Mouse (Mus musculus) G1E (cell line): ENCODE data around the gene Dna2. TPM values are rescaled to one million over a fixed set of nuclear protein-coding genes. Genes with fewer than 3 reads are reported as not detected.
"Not testable (repeated sequence)": the region's sequence is repeated elsewhere in the genome, so short reads cannot be mapped to it uniquely, and the experiment has no call there.

Source experiments
- ATAC-seq: 2 replicates; pipeline ENCODE4 v1.8.0; 2016; ENCODE audit warnings: mild to moderate bottlenecking; ENCODE audit not compliant: insufficient number of reproducible peaks, poor library complexity, low FRiP score, severe bottlenecking; ENCODE audit errors: extremely low read depth
- DNase-seq: peaks from one replicate; pipeline ENCODE4 v3.0.0; 2012; ENCODE audit warnings: low spot score
- H3K27me3 ChIP-seq: 2 replicates; pipeline ENCODE4 v1.6.1; 2012; ENCODE audit warnings: mild to moderate bottlenecking, low read length, inconsistent platforms; ENCODE audit not compliant: insufficient read depth
- H3K36me3 ChIP-seq: replicated peaks from 2 replicates; pipeline ENCODE3; 2012; ENCODE audit warnings: mild to moderate bottlenecking, inconsistent platforms
- H3K4me1 ChIP-seq: 2 replicates; pipeline ENCODE4 v1.6.1; 2012; ENCODE audit warnings: low read depth, low read length, inconsistent platforms, mixed read lengths; ENCODE audit not compliant: insufficient read depth
- H3K4me3 ChIP-seq: 2 replicates; pipeline ENCODE4 v1.5.1; 2012; ENCODE audit warnings: low read depth, mild to moderate bottlenecking, inconsistent platforms, low read length, moderate library complexity, mixed read lengths
- H3K9me3 ChIP-seq: replicated peaks from 2 replicates; pipeline ENCODE4 v1.6.1; 2012; ENCODE audit warnings: inconsistent platforms
- CTCF ChIP-seq: IDR thresholded peaks from 2 replicates; pipeline ENCODE4 v1.5.1; 2012; ENCODE audit warnings: low read depth, low read length, inconsistent platforms, mixed read lengths
- GATA1 ChIP-seq: IDR thresholded peaks from 2 replicates; pipeline ENCODE4 v1.6.1; 2012; ENCODE audit warnings: borderline replicate concordance, low read length, inconsistent platforms, mixed read lengths
- GATA2 ChIP-seq: IDR thresholded peaks from 2 replicates; pipeline ENCODE4 v1.6.1; 2012; ENCODE audit warnings: low read depth, low read length, inconsistent platforms, borderline replicate concordance
- POLR2AphosphoS5 ChIP-seq: IDR thresholded peaks from 2 replicates; pipeline ENCODE4 v1.6.1; 2012; ENCODE audit warnings: low read depth, low read length, inconsistent platforms; ENCODE audit not compliant: insufficient replicate concordance
- TAL1 ChIP-seq: conservative IDR thresholded peaks from 2 replicates; pipeline ENCODE4 v1.6.1; 2012; ENCODE audit warnings: low read depth, low read length, inconsistent platforms, mixed read lengths
- polyA plus RNA-seq: library from polyadenylated mRNA; stranded (reverse); fragments of >175 nt; gene quantifications from 2 replicates; pipeline ENCODE4 v1.2.3, GENCODE M21; 2012
- total RNA-seq, 2 experiments: library from RNA; stranded (forward) in 1 of 2; stranded (reverse) in 1 of 2; fragments of 200-1000 nt in 1 of 2; fragments of >200 nt in 1 of 2; fragmentation: Nextera tagmentation in 1 of 2; gene quantifications; 2 replicates each; pipeline ENCODE4 v1.2.3; 2014 to 2017

Gene Dna2
- total and polyA plus RNA-seq, 3 experiments = 9.6 to 25.4 (median 24.5) TPM

- H3K27me3 ChIP-seq = no peaks in the 10 kb centered on the region; the same call in 1 of the 2 replicates
Measured at GRCm38 (mm10) chr10:62906336-62906735, 40.5 kb upstream of the Dna2 start.

DNA sequence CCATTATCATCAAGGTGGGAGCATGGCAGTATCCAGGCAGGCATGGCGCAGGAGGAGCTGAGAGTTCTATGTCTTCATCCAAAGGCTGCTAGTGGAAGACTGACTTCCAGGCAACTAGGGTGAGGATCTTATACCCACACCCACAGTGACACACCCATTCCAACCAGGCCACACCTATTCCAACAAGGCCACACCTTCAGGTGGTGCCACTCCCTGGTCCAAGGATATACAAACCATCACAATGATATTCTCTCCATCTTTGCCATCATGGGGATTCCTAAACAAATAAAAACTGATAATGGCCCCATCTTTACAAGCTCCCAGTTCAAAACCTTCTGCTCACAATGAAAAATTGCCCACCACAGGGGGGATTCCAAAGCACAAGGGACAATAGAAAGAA is 37.9 kb upstream of the Dna2 start, which contains the start of gene Tet1:
TSS of gene Tet1 (minus strand) at position 101 of the 400 bp plus-strand sequence.
- DNase-seq, H3K36me3 ChIP-seq, H3K9me3 ChIP-seq, H3K4me1 ChIP-seq, H3K27me3 ChIP-seq, ATAC-seq, H3K4me3 ChIP-seq: not testable (repeated sequence)

More at GRCm38 (mm10) chr10:62906336-62906735, 40.5 kb upstream of the Dna2 start:
- ATAC-seq = no peak
- Histone ChIP-seq H3K36me3 (no peaks in the 10 kb centered on the region), H3K4me3 (no peak overlapping the region), H3K9me3 (no peaks in the 10 kb centered on the region), H3K4me1 (peaks cover 2% of the 10 kb centered on the region; the same call in 1 of the 2 replicates)
- no peak for DNase-seq
- TF ChIP-seq GATA2 (no peak), CTCF (no peak), TAL1 (no peak), GATA1 (no peak), POLR2AphosphoS5 (no peak)

DNA sequence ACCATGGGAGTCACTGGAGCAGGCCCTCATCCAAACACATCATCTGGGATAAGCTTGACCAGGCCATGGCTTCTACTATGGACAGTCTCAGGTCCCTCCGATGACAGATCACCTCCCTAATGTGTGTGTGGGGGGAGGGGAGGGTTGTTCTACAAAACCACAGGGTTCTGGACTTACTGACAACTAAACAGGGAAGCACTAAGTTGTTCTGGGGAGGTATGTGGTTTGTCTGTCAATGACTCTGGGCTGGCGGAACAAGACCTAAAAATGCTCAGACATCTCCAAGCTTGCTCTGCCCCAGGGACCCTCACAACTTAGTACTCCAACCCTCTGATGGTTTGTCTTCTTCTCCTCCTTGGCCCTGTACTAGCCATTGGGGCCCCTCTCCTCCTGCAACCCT is 35.7 kb upstream of the Dna2 start:
- DNase-seq = no peak
- no peaks in the 10 kb centered on the region for H3K36me3 ChIP-seq
- H3K9me3 ChIP-seq = no peaks in the 10 kb centered on the region
- ATAC-seq = no peak
- H3K4me3 ChIP-seq = no peak overlapping the region
- peaks cover 2% of the 10 kb centered on the region; the same call in 1 of the 2 replicates for H3K4me1 ChIP-seq
- no peaks in the 10 kb centered on the region for H3K27me3 ChIP-seq
- TF ChIP-seq CTCF (no peak), TAL1 (no peak), POLR2AphosphoS5 (no peak), GATA2 (no peak), GATA1 (no peak)

- no peaks in the 10 kb centered on the region for H3K9me3 ChIP-seq
- ATAC-seq = no peak
- no peak for TF ChIP-seq TAL1
- no peak for TF ChIP-seq CTCF
- TF ChIP-seq GATA1 = no peak
- TF ChIP-seq GATA2 = no peak
- no peak for TF ChIP-seq POLR2AphosphoS5
- H3K4me3 ChIP-seq = no peak overlapping the region
- H3K36me3 ChIP-seq = peaks cover under 1% of the 10 kb centered on the region
- DNase-seq = no peak
- peaks cover 9% of the 10 kb centered on the region for H3K4me1 ChIP-seq
- H3K27me3 ChIP-seq = no peaks in the 10 kb centered on the region
Measured at GRCm38 (mm10) chr10:62918985-62919384, 27.8 kb upstream of the Dna2 start.

GRCm38 (mm10) chr10:62919925-62920765 is 26.7 kb upstream of the Dna2 start, which contains the start of gene Slc25a16:
Gene Slc25a16, plus strand, starts transcription at chr10:62920633.
- Histone ChIP-seq H3K4me3 (peak within 1 kb of the TSS; percentile 82), H3K36me3 (peaks cover 3% of the 10 kb centered on the region), H3K4me1 (peaks cover 9% of the 10 kb centered on the region), H3K27me3 (no peaks in the 10 kb centered on the region), H3K9me3 (no peaks in the 10 kb centered on the region)
- ATAC-seq = peak; percentile 57; the same call in 1 of the 2 replicates
- TF ChIP-seq GATA1 (no peak), POLR2AphosphoS5 (no peak), GATA2 (no peak), CTCF (no peak), TAL1 (no peak)
- peak; percentile 70 for DNase-seq

- Histone ChIP-seq H3K4me3 (peak overlapping the region; percentile 82), H3K4me1 (peaks cover 9% of the 10 kb centered on the region), H3K9me3 (no peaks in the 10 kb centered on the region), H3K36me3 (peaks cover 3% of the 10 kb centered on the region), H3K27me3 (no peaks in the 10 kb centered on the region)
- TF ChIP-seq TAL1 (no peak), GATA2 (no peak)
- no peak for DNase-seq
- ATAC-seq = no peak
Measured at GRCm38 (mm10) chr10:62920766-62921156, 26.1 kb upstream of the Dna2 start.
